Comparison of ENCODE assay signal across 22 mouse cellular contexts in the genomic region with DNA sequence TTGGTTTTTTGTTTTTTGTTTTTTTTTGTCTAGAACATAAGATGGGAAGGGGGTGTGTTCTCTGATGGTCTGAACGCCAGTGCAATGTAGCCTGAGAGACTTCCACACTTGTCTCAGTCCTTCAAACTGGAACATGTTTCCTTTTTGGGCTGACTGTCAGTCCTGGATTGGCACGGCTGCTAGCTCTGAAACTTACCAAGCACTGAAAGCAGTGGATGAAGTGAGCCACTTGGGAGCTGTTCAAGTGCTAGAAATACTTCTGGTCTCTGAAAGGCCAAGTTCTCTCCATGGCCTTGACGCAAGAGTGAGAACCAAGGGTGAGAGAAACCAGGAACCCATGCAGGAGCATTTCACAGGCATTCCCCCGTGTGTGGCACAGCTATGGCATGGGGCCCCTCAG. TPM values are rescaled to one million over a fixed set of nuclear protein-coding genes. Genes with fewer than 3 reads are reported as not detected.
DNase-seq lines count a peak whose midpoint lies in the region; ATAC-seq and TF ChIP-seq lines count a peak whose summit lies in the region.
"Had no signal": no experiment of that assay in that cellular context is flagged by ENCODE, and none has a peak within 500 bp of the region (broad histone marks: within the 10 kb centered on the region; RNA-seq: fewer than 3 reads in every experiment).

No protein-coding gene starts in this region.

- 63% methylated on average over 4 of the region's 4 CpGs for WGBS in heart, embryonic 13.5 days
- 94% methylated on average over 4 of the region's 4 CpGs for WGBS in intestine, postnatal 0 days

- H3K27me3 ChIP-seq in heart, embryonic 13.5 days (replicated peaks): no peaks in the 10 kb centered on the region
- H3K27me3 ChIP-seq in intestine, postnatal 0 days (replicated peaks; ENCODE audit: control insufficient read depth, insufficient read depth, low read length): no peaks in the 10 kb centered on the region
- H3K27me3 ChIP-seq: forebrain, embryonic 12.5 days; megakaryocyte, embryonic 14.5 days had no signal

- no peak overlapping the region for H3K9ac ChIP-seq in heart, embryonic 13.5 days
- no peak overlapping the region for H3K9ac ChIP-seq in intestine, postnatal 0 days (ENCODE audit: low read depth, low read length)
- H3K9ac ChIP-seq: forebrain, embryonic 12.5 days; hindbrain, embryonic 14.5 days; lung, embryonic 14.5 days had no signal

- H3K4me1 ChIP-seq in heart, embryonic 13.5 days: peaks cover 33% of the 10 kb centered on the region
- H3K4me1 ChIP-seq in intestine, postnatal 0 days (replicated peaks; ENCODE audit: control insufficient read depth, insufficient read depth, low read length): no peaks in the 10 kb centered on the region

- peaks cover 18% of the 10 kb centered on the region; the same call in 1 of the 2 replicates for H3K36me3 ChIP-seq in heart, embryonic 13.5 days
- H3K36me3 ChIP-seq in intestine, postnatal 0 days (ENCODE audit: control insufficient read depth, insufficient read depth): no peaks in the 10 kb centered on the region
- H3K36me3 ChIP-seq: forebrain, embryonic 12.5 days had no signal

- no peaks in the 10 kb centered on the region for H3K9me3 ChIP-seq in heart, embryonic 13.5 days
- H3K9me3 ChIP-seq in intestine, postnatal 0 days (ENCODE audit: control insufficient read depth): no peaks in the 10 kb centered on the region
- H3K9me3 ChIP-seq: embryonic facial prominence, embryonic 10.5 days; forebrain, embryonic 12.5 days; limb, embryonic 10.5 days had no signal

- peak; percentile 64 for DNase-seq in gastrocnemius, adult 2 months
- no peak for DNase-seq in gastrocnemius, postnatal 10 days
- DNase-seq in heart, postnatal 36 days: no peak
- peak; percentile 50 for DNase-seq in lung, postnatal 10 days
- DNase-seq in testis, postnatal 10 days (ENCODE audit: low spot score): no peak
- DNase-seq: cerebellum, adult 2 months; cerebellum, postnatal 36 days; kidney, adult 9 months; kidney, postnatal 36 days; lung, embryonic 14.5 days; midbrain, embryonic 14.5 days; thymus, adult 18-20 months; thymus, postnatal 4 days had no signal

- H3K4me3 ChIP-seq in gastrocnemius, adult 2 months: no peak overlapping the region
- no peak overlapping the region; the same call in 1 of the 2 replicates for H3K4me3 ChIP-seq in heart, embryonic 13.5 days
- H3K4me3 ChIP-seq in intestine, postnatal 0 days (ENCODE audit: low read depth, low read length): no peak overlapping the region
- H3K4me3 ChIP-seq: embryonic facial prominence, embryonic 10.5 days; forebrain, embryonic 12.5 days; limb, embryonic 10.5 days; megakaryocyte, embryonic 14.5 days; myocyte had no signal

- ATAC-seq in heart, embryonic 13.5 days (ENCODE audit: extremely low read depth, insufficient number of reproducible peaks, low FRiP score, low TSS enrichment): no peak
- no peak for ATAC-seq in intestine, postnatal 0 days

- no peak for TF ChIP-seq CTCF in gastrocnemius, adult 2 months (IDR thresholded peaks at IDR 0.05)
- no peak for TF ChIP-seq CTCF in intestine, postnatal 0 days (IDR thresholded peaks at IDR 0.05; ENCODE audit: low read depth)

- intact Hi-C loops in gastrocnemius, adult 2 months (cut with DNase I): no loop called here
- intact Hi-C loops in heart, postnatal 36 days (cut with DNase I): loop anchor here (2.0 kb wide), 1 partner anchor 24 kb away; no protein-coding TSS in a partner anchor

- H3K27ac ChIP-seq in gastrocnemius, adult 2 months: peak overlapping the region; percentile 31; the same call in 1 of the 2 replicates
- no peak overlapping the region for H3K27ac ChIP-seq in heart, embryonic 13.5 days (replicated peaks)
- H3K27ac ChIP-seq in intestine, postnatal 0 days (ENCODE audit: low read depth, low read length): no peak overlapping the region
- H3K27ac ChIP-seq: embryonic facial prominence, embryonic 10.5 days; forebrain, embryonic 12.5 days; hindbrain, embryonic 14.5 days; limb, embryonic 10.5 days had no signal

- H3K4me2 ChIP-seq in heart, embryonic 13.5 days: peak overlapping the region; percentile 45
- H3K4me2 ChIP-seq in intestine, postnatal 0 days (replicated peaks; ENCODE audit: low read depth): no peak overlapping the region
- H3K4me2 ChIP-seq: forebrain, embryonic 12.5 days; hindbrain, embryonic 14.5 days; lung, embryonic 14.5 days had no signal

RNA-seq across cellular contexts. Expression of a gene that starts 29.1 kb away (rescaled TPM):
- 1 to 10 TPM; 1.2 to 2.8 TPM for total RNA-seq in gastrocnemius, adult 2 months (2021)
- total RNA-seq in gastrocnemius, postnatal 10 days (2021): 1 to 10 TPM; 4.5 to 5.8 TPM
- 49.8 and 50.1 TPM in 2 replicates for polyA plus RNA-seq in heart, embryonic 13.5 days (2015; fragmentation: Nextera tagmentation; extraction: Ambion mirVana)
- total RNA-seq in heart, postnatal 36 days (2021): 100 to 1,000 TPM; 174 to 183 TPM
- 11.6 and 13.6 TPM in 2 replicates for polyA plus RNA-seq in intestine, postnatal 0 days (2015; fragmentation: Nextera tagmentation; extraction: Ambion mirVana)
- total RNA-seq: CH12.LX had no signal
- polyA plus RNA-seq: myocyte had no signal

Comparison
In these comparisons a context has a peak if more than half of its experiments do, and no peak if none do; other contexts are left out.
1. DNase-seq: peak in gastrocnemius, adult 2 months (single experiment) and lung, postnatal 10 days (single experiment); none in gastrocnemius, postnatal 10 days (single experiment), heart, postnatal 36 days (0 of 2) and testis, postnatal 10 days (single experiment).
2. RNA of a gene that starts 29.1 kb away (total RNA-seq): 174 to 183 TPM in heart, postnatal 36 days; 4.5 to 5.8 TPM in gastrocnemius, postnatal 10 days and 1.2 to 2.8 TPM in gastrocnemius, adult 2 months; every median in the first group is over 10 times any median in the second.